Mouse (Mus musculus): ENCODE measurements around the gene Trim67. TPM values are rescaled to one million over a fixed set of nuclear protein-coding genes. Genes with fewer than 3 reads are reported as not detected.

The Trim67 gene
- total RNA-seq (2017) = not detected in 2 replicates

GRCm38 (mm10) chr8:124792708-124793107 lies at the start of gene Trim67:
Gene Trim67, plus strand, starts transcription at chr8:124793092.
- no peak for ATAC-seq (replicated peaks; ENCODE audit: low read depth, poor library complexity, severe bottlenecking)

- ATAC-seq (replicated peaks; ENCODE audit: low read depth, poor library complexity, severe bottlenecking) = no peak
Observed at GRCm38 (mm10) chr8:124746661-124747060, 46.2 kb upstream of the Trim67 start.

- no peak for ATAC-seq (replicated peaks; ENCODE audit: low read depth, poor library complexity, severe bottlenecking)
Observed at GRCm38 (mm10) chr8:124751191-124751590, 41.7 kb upstream of the Trim67 start.

GRCm38 (mm10) chr8:124751709-124752173 lies 41.2 kb upstream of the Trim67 start, which contains the start of gene Fam89a:
Gene Fam89a, minus strand, starts transcription at chr8:124751832.
- ATAC-seq (replicated peaks; ENCODE audit: low read depth, poor library complexity, severe bottlenecking) = peak; percentile 90

GRCm38 (mm10) chr8:124752325-124752862 lies 40.5 kb upstream of the Trim67 start:
- no peak for ATAC-seq (replicated peaks; ENCODE audit: low read depth, poor library complexity, severe bottlenecking)

- no peak for ATAC-seq (replicated peaks; ENCODE audit: low read depth, poor library complexity, severe bottlenecking)
Observed at GRCm38 (mm10) chr8:124754101-124754791, 38.6 kb upstream of the Trim67 start.

GRCm38 (mm10) chr8:124754792-124755190 lies 38.1 kb upstream of the Trim67 start:
- no peak for ATAC-seq (replicated peaks; ENCODE audit: low read depth, poor library complexity, severe bottlenecking)

GRCm38 (mm10) chr8:124755481-124755880 lies 37.4 kb upstream of the Trim67 start:
- ATAC-seq (replicated peaks; ENCODE audit: low read depth, poor library complexity, severe bottlenecking) = no peak

- ATAC-seq (replicated peaks; ENCODE audit: low read depth, poor library complexity, severe bottlenecking) = no peak
Observed at GRCm38 (mm10) chr8:124756153-124756552, 36.7 kb upstream of the Trim67 start.

GRCm38 (mm10) chr8:124756601-124757000 lies 36.3 kb upstream of the Trim67 start:
- ATAC-seq (replicated peaks; ENCODE audit: low read depth, poor library complexity, severe bottlenecking) = no peak

GRCm38 (mm10) chr8:124758544-124758943 lies 34.3 kb upstream of the Trim67 start:
- ATAC-seq (replicated peaks; ENCODE audit: low read depth, poor library complexity, severe bottlenecking) = peak; percentile 62; the same call in 1 of the 2 replicates

GRCm38 (mm10) chr8:124763061-124763460 lies 29.8 kb upstream of the Trim67 start:
- no peak for ATAC-seq (replicated peaks; ENCODE audit: low read depth, poor library complexity, severe bottlenecking)

- no peak for ATAC-seq (replicated peaks; ENCODE audit: low read depth, poor library complexity, severe bottlenecking)
Observed at GRCm38 (mm10) chr8:124772389-124772788, 20.5 kb upstream of the Trim67 start.

GRCm38 (mm10) chr8:124775695-124776094 lies 17.2 kb upstream of the Trim67 start:
- ATAC-seq (replicated peaks; ENCODE audit: low read depth, poor library complexity, severe bottlenecking) = peak; percentile 68; the same call in 1 of the 2 replicates

GRCm38 (mm10) chr8:124780236-124780635 lies 12.7 kb upstream of the Trim67 start:
- ATAC-seq (replicated peaks; ENCODE audit: low read depth, poor library complexity, severe bottlenecking) = no peak

- ATAC-seq (replicated peaks; ENCODE audit: low read depth, poor library complexity, severe bottlenecking) = no peak
Observed at GRCm38 (mm10) chr8:124782431-124782830, 10.5 kb upstream of the Trim67 start.

- ATAC-seq (replicated peaks; ENCODE audit: low read depth, poor library complexity, severe bottlenecking) = no peak
Observed at GRCm38 (mm10) chr8:124783228-124783627, 9.7 kb upstream of the Trim67 start.

- ATAC-seq (replicated peaks; ENCODE audit: low read depth, poor library complexity, severe bottlenecking) = no peak
Observed at GRCm38 (mm10) chr8:124784613-124785012, 8.3 kb upstream of the Trim67 start.

- ATAC-seq (replicated peaks; ENCODE audit: low read depth, poor library complexity, severe bottlenecking) = peak; percentile 19; the same call in 1 of the 2 replicates
Observed at GRCm38 (mm10) chr8:124790676-124791075, 2.2 kb upstream of the Trim67 start.

- no peak for ATAC-seq (replicated peaks; ENCODE audit: low read depth, poor library complexity, severe bottlenecking)
Observed at GRCm38 (mm10) chr8:124791751-124792150, 1.1 kb upstream of the Trim67 start.

GRCm38 (mm10) chr8:124792186-124792585 lies 706 bp upstream of the Trim67 start:
- ATAC-seq (replicated peaks; ENCODE audit: low read depth, poor library complexity, severe bottlenecking) = peak; percentile 23; the same call in 1 of the 2 replicates
